ENCODE assay signal across 13 mouse cellular contexts in the genomic region with DNA sequence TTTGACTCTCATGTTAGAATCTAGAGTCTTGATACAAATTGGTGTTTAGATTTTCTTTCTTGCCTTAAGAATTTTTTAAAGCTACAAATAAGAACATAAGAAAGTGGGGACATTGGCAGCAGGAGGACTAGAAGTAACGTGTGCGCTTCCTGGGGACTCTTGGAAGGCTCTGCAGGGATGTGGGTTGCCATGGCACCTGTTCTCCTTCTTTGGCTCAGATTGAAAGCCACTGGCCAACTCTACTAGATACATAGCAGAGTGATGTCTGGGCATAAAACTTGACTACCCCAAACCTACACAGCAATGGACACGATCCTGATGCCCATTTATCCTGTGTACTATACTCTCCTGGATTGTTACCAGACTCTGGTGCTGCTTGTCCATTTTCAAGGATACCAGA.
"Had no signal": no experiment of that assay in that cellular context is flagged by ENCODE, and none has a peak within 500 bp of the region (broad histone marks: within the 10 kb centered on the region; RNA-seq: fewer than 3 reads in every experiment).

No protein-coding gene starts in this region.

- ATAC-seq: midbrain, embryonic 15.5 days had no signal

- DNase-seq: kidney, postnatal 10 days; kidney, postnatal 36 days; layer of hippocampus, postnatal 36 days; liver, embryonic 13.5 days; lung, adult 2 months; lung, postnatal 14 days; right cerebral cortex, adult 18-20 months; right cerebral cortex, postnatal 14 days; right cerebral cortex, postnatal 4 days; thymus, adult 2 months; thymus, postnatal 14 days; thymus, postnatal 4 days had no signal
